Mouse (Mus musculus) forebrain, embryonic 10.5 days (tissue): ENCODE data around the gene 2310057M21Rik. TPM values are rescaled to one million over a fixed set of nuclear protein-coding genes. Genes with fewer than 3 reads are reported as not detected.

ENCODE experiments used
- DNase-seq: peaks from one replicate; pipeline ENCODE4 v3.0.0-alpha.2; 2017; ENCODE audit warnings: low spot score; ENCODE audit errors: extremely low spot score
- H3K27ac ChIP-seq: fragments of 300-500 bp; sonication (generic); 2 replicates; pipeline ENCODE4 v1.5.1; 2016; ENCODE audit warnings: mild to moderate bottlenecking
- H3K27me3 ChIP-seq: fragments of 300-500 bp; sonication (generic); 2 replicates; pipeline ENCODE4 v1.6.1; 2016; ENCODE audit warnings: mild to moderate bottlenecking; ENCODE audit not compliant: poor library complexity, severe bottlenecking
- H3K36me3 ChIP-seq: fragments of 300-500 bp; sonication (generic); replicated peaks from 2 replicates; pipeline ENCODE4 v1.6.1; 2016; ENCODE audit warnings: mild to moderate bottlenecking, moderate library complexity
- H3K4me1 ChIP-seq: fragments of 300-500 bp; sonication (generic); 2 replicates; pipeline ENCODE4 v1.6.1; 2016
- H3K4me3 ChIP-seq: fragments of 300-500 bp; sonication (generic); 2 replicates; pipeline ENCODE4 v1.5.1; 2016; ENCODE audit warnings: mild to moderate bottlenecking, moderate library complexity
- H3K9me3 ChIP-seq: fragments of 300-500 bp; sonication (generic); 2 replicates; pipeline ENCODE4 v1.6.1; 2016; ENCODE audit warnings: mild to moderate bottlenecking, moderate library complexity
- WGBS: fragments of 180-500 bp; shearing (Covaris S2); methylation state at CpG from one replicate; pipeline ENCODE4 v1.1.7; 2016; 5-methylcytosine and 5-hydroxymethylcytosine counted together
- polyA plus RNA-seq: library from polyadenylated mRNA; unstranded; fragments of >200 nt; fragmentation: Nextera tagmentation; extraction: Ambion mirVana; gene quantifications from 2 replicates; pipeline ENCODE4 v1.2.1, GENCODE M21; 2016

2310057M21Rik gene
- polyA plus RNA-seq, 1 experiment from 2014 or later, result 22.7 TPM

- 85% methylated on average over 8 of the region's 8 CpGs for WGBS
- no peak overlapping the region for H3K4me3 ChIP-seq
- H3K9me3 ChIP-seq, result no peaks in the 10 kb centered on the region
- no peaks in the 10 kb centered on the region for H3K27me3 ChIP-seq
- H3K36me3 ChIP-seq, result no peaks in the 10 kb centered on the region
- H3K27ac ChIP-seq, result no peak overlapping the region
- no peak for DNase-seq
- no peaks in the 10 kb centered on the region for H3K4me1 ChIP-seq
Observed at GRCm38 (mm10) chr7:131303340-131303739, 59.2 kb downstream of the 2310057M21Rik start.

GRCm38 (mm10) chr7:131297151-131297550, 65.4 kb downstream of the 2310057M21Rik start:
- no peaks in the 10 kb centered on the region for H3K9me3 ChIP-seq
- no peaks in the 10 kb centered on the region for H3K4me1 ChIP-seq
- H3K27me3 ChIP-seq, result no peaks in the 10 kb centered on the region
- H3K36me3 ChIP-seq, result no peaks in the 10 kb centered on the region
- no peak overlapping the region for H3K27ac ChIP-seq
- DNase-seq, result no peak
- 81% methylated on average over 8 of the region's 8 CpGs for WGBS
- no peak overlapping the region for H3K4me3 ChIP-seq

Other genes starting within 250 kb of the 2310057M21Rik start
- not detected in 2 replicates for gene 4933402N03Rik, start 216.4 kb downstream of the 2310057M21Rik start, polyA plus RNA-seq
- gene 5430419D17Rik, start 188.4 kb downstream of the 2310057M21Rik start, polyA plus RNA-seq, result not detected in 2 replicates
- not detected in 2 replicates for gene Cuzd1, start 40.5 kb downstream of the 2310057M21Rik start, polyA plus RNA-seq
- not detected in 2 replicates for gene Fam24b, start 33.2 kb downstream of the 2310057M21Rik start, polyA plus RNA-seq
- gene Fam24a, start 28.9 kb downstream of the 2310057M21Rik start, polyA plus RNA-seq, result not detected in 2 replicates
- gene Pstk, start 8.4 kb upstream of the 2310057M21Rik start, polyA plus RNA-seq, result 71.0 and 71.4 TPM in 2 replicates
- 14.6 and 15.5 TPM in 2 replicates for gene Ikzf5, start 47.8 kb upstream of the 2310057M21Rik start, polyA plus RNA-seq
- 53.1 and 61.5 TPM in 2 replicates for gene Acadsb, start 47.8 kb upstream of the 2310057M21Rik start, polyA plus RNA-seq
- gene Hmx3, start 180.1 kb upstream of the 2310057M21Rik start, polyA plus RNA-seq, result not detected in 2 replicates
- 0.12 TPM in 1 of 2 replicates, not detected in the other for gene Hmx2, start 186.0 kb upstream of the 2310057M21Rik start, polyA plus RNA-seq
- gene Bub3, start 197.5 kb upstream of the 2310057M21Rik start, polyA plus RNA-seq, result 314 and 328 TPM in 2 replicates